Mouse (Mus musculus) urinary bladder, postnatal 36 days (tissue): Measurements from ENCODE around the gene Ppp1r3d.

Experiments used
- DNase-seq, 2 experiments: peaks; one replicate each; pipeline ENCODE4 v3.0.0; 2022; ENCODE audit warnings: low spot score in 2 of 2, mixed read lengths in 1 of 2

The Ppp1r3d gene

DNA sequence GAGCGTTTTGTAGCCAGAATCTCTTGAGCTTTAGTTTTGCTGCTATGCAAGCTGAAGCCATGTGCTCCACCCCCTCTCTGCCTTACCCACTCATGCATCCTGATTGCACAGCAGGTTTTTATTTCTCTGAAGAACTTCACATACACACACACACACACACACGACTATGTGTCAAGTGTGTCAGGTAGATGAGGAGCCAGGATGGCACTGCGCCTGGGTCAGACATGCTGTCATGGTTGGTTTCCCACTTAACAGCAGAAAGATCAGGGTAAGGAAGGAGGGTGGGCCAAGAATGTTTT, 827 bp upstream of the Ppp1r3d start:
- no peak for DNase-seq

DNA sequence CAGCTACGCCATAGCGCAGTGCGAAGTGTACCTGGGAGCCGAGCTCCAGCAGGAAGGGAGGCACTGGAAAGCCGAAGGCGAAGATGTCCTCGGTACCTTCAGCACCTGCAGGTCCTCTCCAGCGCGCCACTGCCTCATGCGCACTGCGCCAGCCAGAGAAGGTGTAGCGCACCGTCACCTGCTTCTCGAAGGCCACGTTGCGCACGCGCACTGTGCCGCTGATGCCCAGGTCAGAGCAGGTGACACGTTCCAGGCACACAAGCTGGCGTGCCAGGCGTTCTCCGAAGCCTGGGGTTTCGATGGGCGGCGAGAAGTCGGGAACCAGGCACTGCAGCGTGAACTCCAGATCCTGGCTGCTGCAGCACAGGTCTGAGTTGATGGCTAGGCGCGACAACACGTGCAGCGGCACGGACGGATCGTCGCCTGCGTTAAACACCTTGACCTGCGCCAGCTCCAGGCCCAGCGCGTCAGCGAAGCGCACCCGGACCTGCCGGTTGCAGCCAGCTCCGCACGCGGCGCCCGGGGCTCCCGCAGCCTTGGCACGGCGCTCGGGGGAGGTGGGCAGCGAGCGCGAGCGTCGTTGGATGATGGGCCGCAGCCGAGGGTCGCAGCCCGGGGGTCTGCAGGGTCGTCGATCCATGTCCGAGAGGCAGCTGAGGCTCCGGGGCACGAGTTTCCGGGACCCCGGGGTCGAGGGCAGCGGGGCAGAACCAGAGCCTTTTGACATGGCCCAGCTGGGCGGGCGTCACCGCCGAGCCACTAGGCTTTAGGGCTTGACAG, 601 bp downstream of the Ppp1r3d start:
- DNase-seq: peak; percentile 14 to 20

DNA sequence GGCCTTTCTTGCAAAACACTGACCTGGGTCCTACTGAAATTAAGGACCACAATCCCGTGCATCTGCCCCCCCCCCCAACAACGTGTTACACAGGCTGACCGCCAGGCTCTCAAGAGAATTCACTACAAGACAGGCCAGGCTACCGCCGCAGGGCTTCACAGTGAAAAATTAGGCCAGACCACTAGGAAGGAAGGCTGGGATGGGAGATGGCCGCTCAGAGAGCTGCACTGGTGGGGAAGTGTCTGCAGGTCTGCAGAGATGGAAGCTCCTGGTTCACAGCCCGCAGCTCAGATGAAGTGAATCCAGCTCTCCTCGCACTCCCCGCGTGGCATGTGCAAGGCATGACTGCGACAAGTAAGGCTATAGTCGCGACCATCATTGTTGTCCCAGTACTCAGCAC, 1.2 kb downstream of the Ppp1r3d start:
- no peak for DNase-seq

DNA sequence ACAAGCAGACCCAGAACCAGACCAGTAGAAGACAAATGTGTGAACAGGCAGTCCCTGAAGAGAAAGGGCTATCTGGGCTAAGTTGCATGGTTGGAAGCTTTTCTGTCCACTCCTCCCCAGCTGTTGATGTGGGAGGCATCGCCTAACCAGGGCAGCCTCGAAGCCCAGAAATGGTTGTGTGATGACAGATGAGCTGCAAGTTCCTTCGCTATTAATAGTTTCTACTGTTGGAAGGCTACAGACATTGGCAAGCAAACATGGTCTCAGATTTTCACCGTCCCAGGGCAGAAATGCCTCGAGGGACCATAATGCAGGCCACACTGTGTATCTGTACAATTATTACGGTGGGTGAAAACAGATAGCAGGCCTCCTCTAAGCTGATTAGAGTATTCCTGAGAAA, 1.7 kb downstream of the Ppp1r3d start:
- DNase-seq: peak in 1 of 2 experiments; percentile 28

DNA sequence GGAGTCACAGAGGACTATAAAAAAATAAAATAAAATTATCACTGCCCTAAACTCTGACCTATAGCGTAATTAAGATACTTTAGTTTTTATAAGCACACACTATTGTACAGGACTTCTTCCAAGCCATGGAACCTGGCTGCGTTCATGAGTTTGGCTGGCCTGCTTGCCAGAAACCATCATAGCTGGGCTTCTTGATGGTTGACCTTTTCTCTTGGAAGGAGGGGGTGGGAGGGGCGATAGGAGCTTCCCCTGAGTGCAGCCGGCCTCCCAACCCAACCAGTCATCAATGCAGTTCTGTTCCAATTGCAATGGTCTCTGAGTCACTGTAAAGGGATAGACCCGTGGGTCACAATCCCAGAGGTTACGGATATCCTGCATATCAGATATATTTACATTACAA, 4.0 kb downstream of the Ppp1r3d start:
- DNase-seq: no peak

- no peak for DNase-seq
Measured at GRCm38 (mm10) chr2:178409024-178409423, 5.2 kb downstream of the Ppp1r3d start.

- DNase-seq: no peak
Measured at GRCm38 (mm10) chr2:178407053-178407815, 7.0 kb downstream of the Ppp1r3d start, which contains the start of gene Sycp2. Gene Sycp2 (minus strand): TSS chr2:178407685.
